In the genomic region with DNA sequence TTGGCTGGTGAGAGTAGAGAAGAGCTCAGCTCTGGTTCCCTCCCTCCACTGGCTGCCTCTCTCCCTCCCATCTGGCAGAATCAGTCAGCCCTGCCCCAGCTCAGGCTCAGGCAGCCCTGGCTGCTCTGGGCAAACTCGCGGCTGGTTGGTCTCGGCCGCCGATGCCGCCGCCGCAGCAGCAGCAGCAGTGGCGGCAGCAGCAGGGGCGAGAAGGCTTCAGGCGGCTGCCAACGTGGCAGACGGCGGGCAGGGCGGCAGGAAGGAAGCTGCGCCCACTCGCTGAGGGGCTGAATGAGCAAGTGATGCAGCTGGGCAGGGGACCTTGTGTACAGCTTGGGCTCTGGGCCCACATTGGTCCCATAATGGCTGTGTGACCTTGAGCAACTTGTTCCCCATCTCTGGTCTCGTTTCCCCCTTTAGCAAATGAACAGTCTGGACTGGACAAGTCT, we compare ENCODE assay signal across 8 mouse cellular contexts. TPM values are rescaled to one million over a fixed set of nuclear protein-coding genes. Genes with fewer than 3 reads are reported as not detected.
DNase-seq lines count a peak whose midpoint lies in the region; ATAC-seq and TF ChIP-seq lines count a peak whose summit lies in the region.

No protein-coding gene starts in this region.

- intact Hi-C loops in gastrocnemius, adult 2 months (cut with DNase I): no loop called here

- H3K9me3 ChIP-seq in forebrain, postnatal 0 days (ENCODE audit: low read length): no peaks in the 10 kb centered on the region
- no peaks in the 10 kb centered on the region for H3K9me3 ChIP-seq in hindbrain, embryonic 16.5 days (ENCODE audit: control insufficient read depth, low read length)
- no peaks in the 10 kb centered on the region for H3K9me3 ChIP-seq in limb, embryonic 13.5 days
- no peaks in the 10 kb centered on the region for H3K9me3 ChIP-seq in midbrain, embryonic 15.5 days

- peak overlapping the region; percentile 64 for H3K4me3 ChIP-seq in gastrocnemius, adult 2 months
- no peak overlapping the region for H3K4me3 ChIP-seq in forebrain, postnatal 0 days (ENCODE audit: low read depth, low read length)
- H3K4me3 ChIP-seq in hindbrain, embryonic 16.5 days (ENCODE audit: low read length): peak overlapping the region; percentile 6; the same call in 1 of the 2 replicates
- H3K4me3 ChIP-seq in limb, embryonic 13.5 days: 0 out of 2 replicates have a peak overlapping the region, but pooled peaks have one; percentile 8
- no peak overlapping the region for H3K4me3 ChIP-seq in midbrain, embryonic 15.5 days

- peak; percentile 79 for DNase-seq in gastrocnemius, adult 2 months
- no peak for DNase-seq in gastrocnemius, adult 18-20 months (ENCODE audit: low spot score)
- DNase-seq in adrenal gland, postnatal 25 days: peak; percentile 61
- peak; percentile 75 for DNase-seq in forebrain, postnatal 0 days
- DNase-seq in testis, postnatal 14 days (ENCODE audit: low spot score): peak; percentile 52

- H3K4me2 ChIP-seq in forebrain, postnatal 0 days (ENCODE audit: low read depth): peak overlapping the region; percentile 13; the same call in 1 of the 2 replicates
- H3K4me2 ChIP-seq in hindbrain, embryonic 16.5 days (ENCODE audit: low read length): peak overlapping the region; percentile 43
- peak overlapping the region; percentile 57 for H3K4me2 ChIP-seq in limb, embryonic 13.5 days (replicated peaks)
- H3K4me2 ChIP-seq in midbrain, embryonic 15.5 days: peak overlapping the region; percentile 38

- peak; percentile 42 for ATAC-seq in forebrain, postnatal 0 days
- peak; percentile 57 for ATAC-seq in hindbrain, embryonic 16.5 days
- ATAC-seq in limb, embryonic 13.5 days (ENCODE audit: low FRiP score, low read depth): peak; percentile 16; the same call in 1 of the 2 replicates
- ATAC-seq in midbrain, embryonic 15.5 days (replicated peaks): peak; percentile 37

- peak overlapping the region; percentile 88 for H3K27ac ChIP-seq in gastrocnemius, adult 2 months
- H3K27ac ChIP-seq in forebrain, postnatal 0 days (ENCODE audit: low read depth, low read length): peak overlapping the region; percentile 90
- H3K27ac ChIP-seq in hindbrain, embryonic 16.5 days (ENCODE audit: low read depth, low read length): peak overlapping the region; percentile 87
- H3K27ac ChIP-seq in limb, embryonic 13.5 days: peak overlapping the region; percentile 92
- H3K27ac ChIP-seq in midbrain, embryonic 15.5 days: peak overlapping the region; percentile 75

- peaks cover 39% of the 10 kb centered on the region for H3K4me1 ChIP-seq in forebrain, postnatal 0 days (ENCODE audit: insufficient read depth)
- peaks cover 63% of the 10 kb centered on the region for H3K4me1 ChIP-seq in hindbrain, embryonic 16.5 days (ENCODE audit: control insufficient read depth, insufficient read depth, low read depth, low read length)
- peaks cover 73% of the 10 kb centered on the region for H3K4me1 ChIP-seq in limb, embryonic 13.5 days
- peaks cover 64% of the 10 kb centered on the region for H3K4me1 ChIP-seq in midbrain, embryonic 15.5 days

- no peaks in the 10 kb centered on the region for H3K27me3 ChIP-seq in forebrain, postnatal 0 days (ENCODE audit: insufficient read depth, low read length)
- no peaks in the 10 kb centered on the region for H3K27me3 ChIP-seq in hindbrain, embryonic 16.5 days (replicated peaks; ENCODE audit: control insufficient read depth, insufficient read depth, low read length)
- no peaks in the 10 kb centered on the region for H3K27me3 ChIP-seq in limb, embryonic 13.5 days
- no peaks in the 10 kb centered on the region for H3K27me3 ChIP-seq in midbrain, embryonic 15.5 days (replicated peaks)

- no peak overlapping the region for H3K9ac ChIP-seq in forebrain, postnatal 0 days
- peak overlapping the region; percentile 61 for H3K9ac ChIP-seq in hindbrain, embryonic 16.5 days (ENCODE audit: low read depth, low read length)
- peak overlapping the region; percentile 32; the same call in 1 of the 2 replicates for H3K9ac ChIP-seq in limb, embryonic 13.5 days
- H3K9ac ChIP-seq in midbrain, embryonic 15.5 days: peak overlapping the region; percentile 31; the same call in 1 of the 2 replicates

- 4% methylated on average over 18 of the region's 18 CpGs for WGBS in forebrain, postnatal 0 days
- WGBS in hindbrain, embryonic 16.5 days: 1% methylated on average over 18 of the region's 18 CpGs
- WGBS in limb, embryonic 13.5 days: 11% methylated on average over 18 of the region's 18 CpGs
- 4% methylated on average over 17 of the region's 18 CpGs for WGBS in midbrain, embryonic 15.5 days

- no peak for TF ChIP-seq CTCF in gastrocnemius, adult 2 months (IDR thresholded peaks at IDR 0.05)
- 0 out of 2 replicates have a peak, but pooled peaks have one; percentile 11 for TF ChIP-seq CTCF in forebrain, postnatal 0 days (IDR thresholded peaks at IDR 0.05; ENCODE audit: low read depth)

- no peaks in the 10 kb centered on the region for H3K36me3 ChIP-seq in forebrain, postnatal 0 days (ENCODE audit: insufficient read depth)
- no peaks in the 10 kb centered on the region for H3K36me3 ChIP-seq in hindbrain, embryonic 16.5 days (ENCODE audit: control insufficient read depth, insufficient read depth, low read length)
- H3K36me3 ChIP-seq in limb, embryonic 13.5 days: no peaks in the 10 kb centered on the region
- H3K36me3 ChIP-seq in midbrain, embryonic 15.5 days (replicated peaks): no peaks in the 10 kb centered on the region

RNA-seq across cellular contexts. Expression of a gene that starts 37.8 kb away (rescaled TPM):
- total RNA-seq in gastrocnemius, adult 2 months (2021): 10 to 100 TPM; 34.9 to 35.6 TPM
- total RNA-seq in gastrocnemius, adult 18-20 months (2021): 10 to 100 TPM; 29.1 to 33.3 TPM
- 107 and 137 TPM in 2 replicates for total RNA-seq in adrenal gland, postnatal 25 days (2021)
- 8.1 and 11.3 TPM in 2 replicates for total RNA-seq in forebrain, postnatal 0 days (2014; rRNA removed)
- polyA plus RNA-seq in forebrain, postnatal 0 days (2015; fragmentation: Nextera tagmentation; extraction: Ambion mirVana): 15.7 and 24.1 TPM in 2 replicates
- 22.7 and 23.2 TPM in 2 replicates for polyA plus RNA-seq in hindbrain, embryonic 16.5 days (2015; fragmentation: Nextera tagmentation; extraction: Ambion mirVana)
- 114 and 132 TPM in 2 replicates for polyA plus RNA-seq in limb, embryonic 13.5 days (2015; fragmentation: Nextera tagmentation; extraction: Ambion mirVana)
- polyA plus RNA-seq in midbrain, embryonic 15.5 days (2015; fragmentation: Nextera tagmentation; extraction: Ambion mirVana): 27.4 and 27.7 TPM in 2 replicates

Comparison
In these comparisons a context has a peak if more than half of its experiments do, and no peak if none do; other contexts are left out.
1. H3K4me3 ChIP-seq: peak in gastrocnemius, adult 2 months (single experiment), hindbrain, embryonic 16.5 days (single experiment) and limb, embryonic 13.5 days (single experiment); none in forebrain, postnatal 0 days (single experiment) and midbrain, embryonic 15.5 days (single experiment).
2. Peak in every context shown above with its lines, with median percentiles within 50 percentile points of each other: H3K27ac ChIP-seq, ATAC-seq and H3K4me2 ChIP-seq.